Mouse (Mus musculus) erythroblast, embryonic 14.5 days (primary cell): ENCODE results near the gene Btnl4. TPM values are rescaled to one million over a fixed set of nuclear protein-coding genes. Genes with fewer than 3 reads are reported as not detected.
"Not testable (repeated sequence)": the region's sequence is repeated elsewhere in the genome, so short reads cannot be mapped to it uniquely, and the experiment has no call there.

Experiments
- H3K27me3 ChIP-seq: 2 replicates; pipeline ENCODE4 v1.6.1; 2012; ENCODE audit warnings: inconsistent platforms; ENCODE audit not compliant: control insufficient read depth
- H3K36me3 ChIP-seq: 2 replicates; pipeline ENCODE4 v1.6.1; 2012; ENCODE audit warnings: mild to moderate bottlenecking, inconsistent platforms; ENCODE audit not compliant: control insufficient read depth
- H3K4me1 ChIP-seq: 2 replicates; pipeline ENCODE4 v1.6.1; 2012; ENCODE audit warnings: inconsistent platforms; ENCODE audit not compliant: control insufficient read depth
- H3K4me3 ChIP-seq: replicated peaks from 2 replicates; pipeline ENCODE3; 2012; ENCODE audit warnings: moderate library complexity, mild to moderate bottlenecking, inconsistent platforms
- H3K9me3 ChIP-seq: 2 replicates; pipeline ENCODE4 v1.6.1; 2012; ENCODE audit warnings: low read length, inconsistent platforms, mixed read lengths; ENCODE audit not compliant: control insufficient read depth
- GATA1 ChIP-seq: IDR thresholded peaks from 2 replicates; pipeline ENCODE4 v1.6.1; 2012; ENCODE audit warnings: low read length, inconsistent platforms, mixed read lengths
- TAL1 ChIP-seq: IDR thresholded peaks from 3 replicates; pipeline ENCODE4 v1.6.1; 2012; ENCODE audit warnings: low read length, inconsistent platforms, mixed read lengths
- polyA plus RNA-seq: library from polyadenylated mRNA; stranded (reverse); fragments of >175 nt; gene quantifications from 2 replicates; pipeline ENCODE4 v1.2.3, GENCODE M21; 2012

Gene Btnl4
- polyA plus RNA-seq, 1 experiment, result 0.02 TPM

- no peaks in the 10 kb centered on the region for H3K27me3 ChIP-seq
- no peaks in the 10 kb centered on the region for H3K9me3 ChIP-seq
- H3K4me3 ChIP-seq, result no peak overlapping the region
- no peaks in the 10 kb centered on the region for H3K4me1 ChIP-seq
- TF ChIP-seq TAL1 (no peak), GATA1 (no peak)
- no peaks in the 10 kb centered on the region for H3K36me3 ChIP-seq
Measured at GRCm38 (mm10) chr17:34496539-34496938, 19.4 kb upstream of the Btnl4 start.

DNA sequence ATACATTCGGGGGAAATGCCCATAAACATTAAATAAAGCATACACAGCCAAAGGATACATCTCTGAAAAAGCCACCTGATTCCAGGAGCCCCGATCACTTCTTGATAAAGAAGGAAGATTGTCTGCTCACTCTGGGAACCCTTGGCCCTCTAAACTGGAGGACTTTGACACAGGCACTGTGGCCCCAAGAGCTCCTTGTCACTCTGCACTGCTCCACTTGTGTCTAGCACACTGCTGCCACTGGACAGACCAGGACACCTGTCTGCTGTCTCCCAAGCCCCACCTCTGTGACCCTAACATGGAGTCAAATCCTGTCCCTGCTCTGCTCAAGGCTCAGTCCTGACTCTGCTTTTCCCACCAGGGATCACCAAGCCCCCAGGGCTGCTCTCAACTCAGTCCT is 18.0 kb upstream of the Btnl4 start:
- not testable (repeated sequence) for H3K4me1 ChIP-seq, H3K27me3 ChIP-seq, H3K9me3 ChIP-seq, H3K36me3 ChIP-seq, H3K4me3 ChIP-seq

DNA sequence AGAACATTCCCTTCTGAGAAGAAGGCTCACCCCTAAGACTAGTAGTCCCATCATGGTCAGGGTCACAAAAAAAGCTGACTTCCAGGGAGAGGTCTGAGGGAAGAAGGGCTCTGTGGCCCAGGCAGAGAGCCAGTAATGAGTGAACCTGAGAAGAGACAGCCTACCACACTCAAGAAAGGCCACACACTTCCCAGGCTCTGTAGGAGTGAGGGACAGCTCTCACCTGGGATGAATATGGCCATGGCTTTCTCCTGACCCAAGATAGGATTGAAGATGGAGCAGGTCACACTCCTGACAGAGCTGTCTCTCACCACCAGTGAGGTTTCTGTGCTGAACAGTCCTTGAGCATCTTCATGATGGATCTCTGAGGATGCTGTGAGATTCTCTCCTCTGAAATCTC is 15.7 kb upstream of the Btnl4 start:
- H3K27me3 ChIP-seq, result no peaks in the 10 kb centered on the region
- no peaks in the 10 kb centered on the region for H3K36me3 ChIP-seq
- H3K4me1 ChIP-seq, result no peaks in the 10 kb centered on the region
- no peaks in the 10 kb centered on the region for H3K9me3 ChIP-seq
- TF ChIP-seq GATA1, result no peak
- TF ChIP-seq TAL1, result no peak
- H3K4me3 ChIP-seq, result no peak overlapping the region

DNA sequence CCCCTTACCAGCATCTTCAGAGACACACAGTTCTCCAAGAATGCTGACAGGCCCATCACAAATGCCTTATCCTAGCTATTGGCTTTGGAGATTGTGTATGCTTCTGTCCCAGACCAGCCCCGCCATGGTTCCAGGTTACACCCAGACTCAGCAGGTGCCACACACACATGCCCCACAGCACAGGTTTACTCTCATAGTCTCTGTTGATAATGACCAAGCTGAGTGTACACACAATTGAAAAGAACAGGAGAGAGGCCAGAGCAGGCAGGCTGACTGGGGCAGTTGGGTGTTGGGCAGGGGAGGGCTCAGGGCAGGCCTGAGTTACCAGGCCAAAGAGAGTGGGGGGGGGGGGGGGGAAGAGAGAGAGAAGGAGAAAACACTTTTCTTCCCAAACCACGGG is 691 bp downstream of the Btnl4 start:
- no peaks in the 10 kb centered on the region for H3K36me3 ChIP-seq
- TF ChIP-seq TAL1 (no peak), GATA1 (no peak)
- no peaks in the 10 kb centered on the region for H3K9me3 ChIP-seq
- H3K4me3 ChIP-seq, result no peak overlapping the region
- H3K27me3 ChIP-seq, result peaks cover 4% of the 10 kb centered on the region
- no peaks in the 10 kb centered on the region for H3K4me1 ChIP-seq

- Histone ChIP-seq H3K4me1 (no peaks in the 10 kb centered on the region), H3K4me3 (no peak overlapping the region), H3K27me3 (peaks cover 4% of the 10 kb centered on the region), H3K36me3 (no peaks in the 10 kb centered on the region), H3K9me3 (no peaks in the 10 kb centered on the region)
- no peak for TF ChIP-seq GATA1
- TF ChIP-seq TAL1, result no peak
Measured at GRCm38 (mm10) chr17:34475060-34475459, 2.1 kb downstream of the Btnl4 start.

- peaks cover 4% of the 10 kb centered on the region for H3K27me3 ChIP-seq
Measured at GRCm38 (mm10) chr17:34470491-34470890, 6.6 kb downstream of the Btnl4 start.

GRCm38 (mm10) chr17:34465906-34466305 is 11.2 kb downstream of the Btnl4 start:
- not testable (repeated sequence) for H3K4me1 ChIP-seq, H3K4me3 ChIP-seq, H3K9me3 ChIP-seq, H3K27me3 ChIP-seq, H3K36me3 ChIP-seq

More at GRCm38 (mm10) chr17:34470491-34470890, 6.6 kb downstream of the Btnl4 start:
- no peaks in the 10 kb centered on the region for H3K9me3 ChIP-seq
- H3K4me1 ChIP-seq, result peaks cover 6% of the 10 kb centered on the region
- H3K4me3 ChIP-seq, result no peak overlapping the region
- no peaks in the 10 kb centered on the region for H3K36me3 ChIP-seq
- TF ChIP-seq GATA1 (no peak), TAL1 (no peak)

DNA sequence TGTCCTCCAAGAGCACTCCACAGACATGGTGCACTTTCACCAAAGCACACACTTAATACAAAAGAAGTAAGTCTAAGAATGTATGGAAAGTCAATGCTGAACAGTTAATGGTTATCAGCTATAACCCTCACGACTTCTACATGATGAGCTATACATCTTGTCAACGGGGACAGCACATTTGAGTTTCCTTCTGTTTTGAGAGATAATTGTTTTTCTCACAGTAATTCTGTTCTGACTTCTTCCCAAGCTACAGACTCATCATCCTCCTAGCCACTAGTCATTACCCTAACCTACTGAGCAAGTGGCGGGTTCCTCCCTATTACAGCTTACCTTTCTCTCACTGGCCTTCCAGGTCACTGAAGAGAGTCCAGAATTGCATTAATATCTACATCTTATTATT is 17.9 kb downstream of the Btnl4 start:
- Histone ChIP-seq H3K9me3 (no peaks in the 10 kb centered on the region), H3K36me3 (no peaks in the 10 kb centered on the region), H3K27me3 (no peaks in the 10 kb centered on the region), H3K4me3 (no peak overlapping the region), H3K4me1 (peaks cover 27% of the 10 kb centered on the region)
- TF ChIP-seq TAL1 (no peak), GATA1 (no peak)

GRCm38 (mm10) chr17:34457668-34458067 is 19.4 kb downstream of the Btnl4 start:
- no peaks in the 10 kb centered on the region for H3K27me3 ChIP-seq
- no peaks in the 10 kb centered on the region for H3K9me3 ChIP-seq
- TF ChIP-seq TAL1, result no peak
- no peak for TF ChIP-seq GATA1
- no peak overlapping the region for H3K4me3 ChIP-seq
- no peaks in the 10 kb centered on the region for H3K36me3 ChIP-seq
- H3K4me1 ChIP-seq, result peaks cover 27% of the 10 kb centered on the region

GRCm38 (mm10) chr17:34448473-34449041 is 28.6 kb downstream of the Btnl4 start:
- H3K9me3 ChIP-seq, result no peaks in the 10 kb centered on the region
- no peaks in the 10 kb centered on the region for H3K36me3 ChIP-seq
- peak overlapping the region; percentile 30 for H3K4me3 ChIP-seq
- no peak for TF ChIP-seq GATA1
- no peak for TF ChIP-seq TAL1
- H3K4me1 ChIP-seq, result peaks cover 15% of the 10 kb centered on the region
- H3K27me3 ChIP-seq, result no peaks in the 10 kb centered on the region
